Mouse (Mus musculus) megakaryocyte, embryonic 14.5 days (primary cell): ENCODE results near the gene Pcbp1. TPM values are rescaled to one million over a fixed set of nuclear protein-coding genes. Genes with fewer than 3 reads are reported as not detected.
"Not testable (repeated sequence)": the region's sequence is repeated elsewhere in the genome, so short reads cannot be mapped to it uniquely, and the experiment has no call there.

Experiments used
- H3K27me3 ChIP-seq: replicated peaks from 2 replicates; pipeline ENCODE3; 2012; ENCODE audit warnings: inconsistent platforms
- H3K36me3 ChIP-seq: replicated peaks from 2 replicates; pipeline ENCODE3; 2012; ENCODE audit warnings: low read length, inconsistent platforms, mixed read lengths
- H3K4me1 ChIP-seq: 2 replicates; pipeline ENCODE4 v1.6.1; 2012; ENCODE audit warnings: inconsistent platforms
- H3K4me3 ChIP-seq: replicated peaks from 2 replicates; pipeline ENCODE3; 2012; ENCODE audit warnings: moderate library complexity, mild to moderate bottlenecking, inconsistent platforms
- H3K9me3 ChIP-seq: 2 replicates; pipeline ENCODE4 v1.6.1; 2012; ENCODE audit warnings: inconsistent platforms
- FLI1 ChIP-seq: IDR thresholded peaks from 2 replicates; pipeline ENCODE4 v1.6.1; 2012; ENCODE audit warnings: low read length, inconsistent platforms, mixed read lengths
- GATA1 ChIP-seq: IDR thresholded peaks from 3 replicates; pipeline ENCODE4 v1.6.1; 2012; ENCODE audit warnings: mixed read lengths, low read length, inconsistent platforms, borderline replicate concordance
- polyA plus RNA-seq: library from polyadenylated mRNA; stranded (reverse); fragments of >175 nt; gene quantifications from 2 replicates; pipeline ENCODE4 v1.2.3, GENCODE M21; 2012; ENCODE audit warnings: low replicate concordance; ENCODE audit not compliant: insufficient read depth

Pcbp1 gene
- polyA plus RNA-seq = 984 and 2,235 TPM in 2 replicates

DNA sequence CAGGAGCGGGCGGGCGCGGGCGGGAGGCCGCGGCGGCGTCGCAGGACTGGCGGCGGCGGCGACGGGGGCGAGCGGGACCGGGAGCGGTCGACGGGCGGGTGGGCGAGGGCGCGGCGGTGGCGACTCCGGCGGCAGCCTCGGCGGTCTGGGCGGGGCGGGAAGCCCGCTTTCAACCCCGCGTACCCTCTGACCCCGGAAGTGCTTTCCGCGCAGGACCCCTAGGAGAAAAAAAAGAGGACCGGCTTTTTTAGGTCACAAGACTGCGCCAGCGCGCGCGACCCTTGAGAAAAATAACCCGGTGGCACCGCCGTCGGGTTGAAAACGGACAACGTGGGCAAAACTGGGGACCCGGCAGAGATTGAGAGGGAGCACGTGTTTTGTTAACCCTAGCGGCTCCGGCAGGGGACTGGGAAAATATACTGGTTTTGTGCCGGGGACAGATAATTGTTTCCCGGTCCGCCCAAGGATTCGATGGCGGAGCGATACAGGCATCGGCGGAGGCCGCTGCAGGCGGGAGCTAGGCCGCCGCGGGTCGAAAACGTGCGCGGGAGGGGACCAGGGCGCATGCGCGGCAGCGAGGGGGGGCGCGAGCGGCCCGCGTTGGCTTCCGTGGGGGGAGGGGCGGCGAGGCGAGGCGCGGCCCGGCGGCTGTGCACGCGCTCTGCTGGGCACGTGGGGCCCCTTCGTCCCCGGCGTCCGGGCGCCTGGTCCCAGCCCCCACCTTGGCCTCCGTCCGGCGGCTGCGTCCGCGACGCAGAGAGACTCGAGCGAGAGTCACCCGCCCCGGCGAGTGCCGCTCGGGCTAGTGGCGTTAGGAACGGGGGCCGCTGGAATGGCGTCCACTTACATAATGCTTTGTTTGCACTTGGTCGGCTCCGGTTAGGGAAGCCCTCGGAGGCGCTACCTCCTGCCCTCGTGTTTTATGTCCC, at the start of gene Pcbp1:
Gene Pcbp1, minus strand, starts transcription at position 290 of the 929 bp plus-strand sequence.
- no peaks in the 10 kb centered on the region for H3K9me3 ChIP-seq
- peak within 1 kb of the TSS; percentile 99 for H3K4me3 ChIP-seq
- TF ChIP-seq FLI1 = no peak
- no peak for TF ChIP-seq GATA1
- peaks cover 42% of the 10 kb centered on the region for H3K4me1 ChIP-seq
- peaks cover 49% of the 10 kb centered on the region for H3K36me3 ChIP-seq
- H3K27me3 ChIP-seq = no peaks in the 10 kb centered on the region

GRCm38 (mm10) chr6:86574495-86574894, 48.4 kb upstream of the Pcbp1 start:
- Histone ChIP-seq H3K4me1 (peaks cover 45% of the 10 kb centered on the region), H3K4me3 (no peak overlapping the region), H3K27me3 (peaks cover 1% of the 10 kb centered on the region), H3K36me3 (peaks cover 8% of the 10 kb centered on the region), H3K9me3 (no peaks in the 10 kb centered on the region)
- TF ChIP-seq GATA1 (no peak), FLI1 (no peak)

GRCm38 (mm10) chr6:86570830-86571229, 44.7 kb upstream of the Pcbp1 start:
- Histone ChIP-seq H3K9me3 (no peaks in the 10 kb centered on the region), H3K36me3 (peaks cover 36% of the 10 kb centered on the region), H3K4me1 (peaks cover 38% of the 10 kb centered on the region), H3K4me3 (peak overlapping the region; percentile 14), H3K27me3 (no peaks in the 10 kb centered on the region)
- TF ChIP-seq FLI1 = no peak

GRCm38 (mm10) chr6:86569461-86569820, 43.3 kb upstream of the Pcbp1 start:
- H3K4me1 ChIP-seq = peaks cover 42% of the 10 kb centered on the region
- TF ChIP-seq FLI1 (no peak), GATA1 (no peak)
- H3K36me3 ChIP-seq = peaks cover 49% of the 10 kb centered on the region

DNA sequence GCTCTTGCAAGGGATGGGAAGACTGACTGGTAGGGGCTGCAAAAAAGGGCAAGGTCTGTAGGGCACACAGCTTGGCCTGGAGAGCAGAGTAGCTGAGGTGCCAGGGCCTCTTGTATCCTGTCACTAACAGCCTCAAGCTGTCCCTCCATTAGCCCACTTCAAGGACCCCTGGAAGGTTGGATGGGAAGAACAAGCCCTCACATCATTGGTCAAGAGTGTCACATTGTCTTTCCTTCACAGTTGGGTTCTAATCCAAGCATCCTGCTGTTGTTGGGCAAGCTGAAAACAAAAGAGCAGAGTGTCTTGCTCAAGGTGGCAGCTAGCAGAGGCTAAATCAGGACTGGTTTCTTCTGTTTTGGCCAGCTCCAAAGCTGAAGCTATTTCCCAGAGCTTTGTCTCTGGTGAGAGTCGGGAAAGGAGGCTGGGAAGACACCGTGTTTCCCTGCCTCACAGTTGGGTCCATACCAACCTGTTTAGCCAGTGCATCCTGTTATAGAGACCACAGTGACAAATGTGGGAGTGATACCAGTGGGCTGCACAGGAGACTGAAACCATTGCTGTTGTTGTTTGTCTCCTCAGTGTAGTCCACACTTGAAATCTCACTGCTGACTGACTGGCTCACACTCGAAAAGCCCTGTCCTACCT, 42.8 kb upstream of the Pcbp1 start:
- Histone ChIP-seq H3K4me3 (no peak overlapping the region), H3K36me3 (peaks cover 50% of the 10 kb centered on the region), H3K4me1 (peaks cover 40% of the 10 kb centered on the region), H3K27me3 (no peaks in the 10 kb centered on the region), H3K9me3 (no peaks in the 10 kb centered on the region)
- no peak for TF ChIP-seq GATA1
- TF ChIP-seq FLI1 = no peak

More at GRCm38 (mm10) chr6:86569461-86569820, 43.3 kb upstream of the Pcbp1 start:
- no peak overlapping the region for H3K4me3 ChIP-seq
- no peaks in the 10 kb centered on the region for H3K27me3 ChIP-seq
- H3K9me3 ChIP-seq = no peaks in the 10 kb centered on the region

- H3K4me1 ChIP-seq = peaks cover 33% of the 10 kb centered on the region
- no peaks in the 10 kb centered on the region for H3K27me3 ChIP-seq
- TF ChIP-seq FLI1 (no peak), GATA1 (no peak)
- H3K4me3 ChIP-seq = no peak overlapping the region
- H3K36me3 ChIP-seq = peaks cover 69% of the 10 kb centered on the region
- H3K9me3 ChIP-seq = no peaks in the 10 kb centered on the region
These were observed 39.7 kb upstream of the Pcbp1 start for GRCm38 (mm10) chr6:86565782-86566181.

GRCm38 (mm10) chr6:86557182-86557581, 31.1 kb upstream of the Pcbp1 start:
- not testable (repeated sequence) for H3K27me3 ChIP-seq, H3K9me3 ChIP-seq, H3K4me3 ChIP-seq
- H3K4me1 ChIP-seq = peaks cover 47% of the 10 kb centered on the region
- H3K36me3 ChIP-seq = peaks cover 68% of the 10 kb centered on the region

DNA sequence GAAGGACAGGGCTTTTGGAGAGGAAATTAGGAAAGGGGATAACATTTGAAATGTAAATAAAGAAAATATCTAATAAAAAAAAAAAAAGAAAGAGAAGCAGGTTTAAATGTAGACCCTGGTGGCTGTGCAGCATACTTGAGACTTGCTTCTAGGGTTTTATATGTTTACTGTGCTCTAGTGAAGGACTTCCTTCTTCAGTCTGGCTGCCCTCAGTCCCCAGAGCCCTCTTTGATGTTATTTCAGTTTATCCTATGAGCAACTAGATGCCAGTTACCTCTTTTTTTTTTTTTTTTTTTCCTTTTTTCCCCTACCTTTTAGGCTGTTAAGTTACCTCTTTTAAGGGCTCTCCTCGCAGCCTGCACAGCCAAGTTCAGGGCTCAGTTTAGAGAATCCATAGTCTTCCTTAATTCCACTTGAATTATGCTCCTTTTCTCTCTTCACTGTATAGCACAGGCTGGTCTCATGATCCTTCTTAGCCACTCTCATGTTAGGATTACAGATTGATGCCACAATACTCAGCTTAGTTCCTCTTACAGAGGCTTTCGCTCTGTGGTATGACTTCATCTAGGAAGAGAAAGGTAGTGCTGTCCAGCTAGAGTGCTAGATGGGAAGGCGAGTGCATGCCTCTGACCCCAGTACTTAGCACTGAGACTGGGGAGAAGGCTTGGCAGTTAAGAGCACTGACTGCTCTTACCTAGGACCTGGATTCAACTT, 30.4 kb upstream of the Pcbp1 start:
- H3K4me3 ChIP-seq = no peak overlapping the region
- peaks cover 70% of the 10 kb centered on the region for H3K36me3 ChIP-seq
- TF ChIP-seq FLI1 (no peak), GATA1 (no peak)
- H3K9me3 ChIP-seq = no peaks in the 10 kb centered on the region
- H3K27me3 ChIP-seq = no peaks in the 10 kb centered on the region
- H3K4me1 ChIP-seq = peaks cover 54% of the 10 kb centered on the region

DNA sequence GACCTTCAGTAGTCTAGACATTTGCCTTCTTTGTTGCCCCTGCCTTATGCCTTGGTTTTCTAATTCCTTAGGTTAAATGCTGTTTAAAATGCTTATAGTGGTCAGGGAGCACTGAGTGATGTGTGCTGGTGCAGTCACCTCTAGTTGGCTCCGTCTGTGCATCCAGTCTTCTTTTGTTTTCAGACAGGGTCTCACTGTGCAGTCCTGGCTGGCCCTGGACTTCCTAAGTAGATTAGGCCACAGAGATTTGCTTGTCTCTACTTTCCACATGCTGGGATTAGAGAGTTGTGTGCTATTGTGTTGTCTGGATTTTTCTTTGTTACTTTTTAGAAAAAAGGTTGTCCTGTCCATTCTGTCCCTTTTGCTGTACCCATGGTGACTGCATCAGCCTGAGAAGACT, 24.5 kb upstream of the Pcbp1 start:
- TF ChIP-seq FLI1 = no peak
- no peak for TF ChIP-seq GATA1
- Histone ChIP-seq H3K9me3 (no peaks in the 10 kb centered on the region), H3K36me3 (peaks cover 64% of the 10 kb centered on the region), H3K4me3 (no peak overlapping the region), H3K27me3 (no peaks in the 10 kb centered on the region), H3K4me1 (peaks cover 75% of the 10 kb centered on the region)
